8 mouse cellular contexts compared by ENCODE assay signal in genomic region chr16:17201977-17202376, GRCm38 (mm10). TPM values are rescaled to one million over a fixed set of nuclear protein-coding genes. Genes with fewer than 3 reads are reported as not detected.
DNase-seq lines count a peak whose midpoint lies in the region; ATAC-seq and TF ChIP-seq lines count a peak whose summit lies in the region.

No protein-coding gene starts in this region.

- no peak for DNase-seq in gastrocnemius, adult 2 months
- DNase-seq in gastrocnemius, postnatal 36 days: no peak
- DNase-seq in thymus, postnatal 0 days (ENCODE audit: low spot score): peak; percentile 5
- DNase-seq in thymus, postnatal 25 days: no peak
- no peak for DNase-seq in liver, embryonic 13.5 days
- DNase-seq in spleen, adult 12 weeks (ENCODE audit: low spot score): no peak
- no peak for DNase-seq in gastrocnemius, postnatal 4 days (ENCODE audit: low spot score in 2 of 2)
- DNase-seq in urinary bladder, adult 2 months (ENCODE audit: low spot score): no peak

- no peak for ATAC-seq in liver, embryonic 13.5 days (ENCODE audit: low read depth)

- TF ChIP-seq CTCF in gastrocnemius, adult 2 months (IDR thresholded peaks at IDR 0.05): no peak

- H3K4me1 ChIP-seq in liver, embryonic 13.5 days (replicated peaks): peaks cover 31% of the 10 kb centered on the region

- H3K36me3 ChIP-seq in liver, embryonic 13.5 days: peaks cover 7% of the 10 kb centered on the region

- peak overlapping the region; percentile 96; the same call in 1 of the 2 replicates for H3K9ac ChIP-seq in liver, embryonic 13.5 days

- intact Hi-C loops in gastrocnemius, adult 2 months (cut with DNase I): no loop called here
- intact Hi-C loops in gastrocnemius, postnatal 36 days (cut with DNase I): no loop called here

- peak overlapping the region; percentile 99 for H3K4me3 ChIP-seq in gastrocnemius, adult 2 months
- 0 out of 2 replicates have a peak overlapping the region, but pooled peaks have one; percentile 84 for H3K4me3 ChIP-seq in liver, embryonic 13.5 days (replicated peaks)

- H3K4me2 ChIP-seq in liver, embryonic 13.5 days: peak overlapping the region; percentile 89; the same call in 1 of the 2 replicates

- peaks cover 9% of the 10 kb centered on the region; the same call in 1 of the 2 replicates for H3K27me3 ChIP-seq in liver, embryonic 13.5 days

- peak overlapping the region; percentile 95 for H3K27ac ChIP-seq in gastrocnemius, adult 2 months
- no peak overlapping the region for H3K27ac ChIP-seq in liver, embryonic 13.5 days

- H3K9me3 ChIP-seq in liver, embryonic 13.5 days (replicated peaks): no peaks in the 10 kb centered on the region

- 41% methylated on average over 2 of the region's 2 CpGs for WGBS in liver, embryonic 13.5 days (ENCODE audit: insufficient replicate concordance)

RNA-seq across cellular contexts. Expression of gene Ube2l3, which starts 0.5 kb away (rescaled TPM):
- 100 to 1,000 TPM; 143 to 150 TPM for total RNA-seq in gastrocnemius, adult 2 months (2021)
- total RNA-seq in gastrocnemius, postnatal 36 days (2021): 100 to 1,000 TPM; 130 to 135 TPM
- polyA plus RNA-seq in thymus, postnatal 0 days (2015; fragmentation: Nextera tagmentation; extraction: Ambion mirVana): 420 and 454 TPM in 2 replicates
- polyA plus RNA-seq in liver, embryonic 13.5 days (2015; fragmentation: Nextera tagmentation; extraction: Ambion mirVana): 247 and 282 TPM in 2 replicates
- total RNA-seq in gastrocnemius, postnatal 4 days (2021): 100 to 1,000 TPM; 166 to 178 TPM
- 105 and 111 TPM in 2 replicates for polyA plus RNA-seq in urinary bladder, adult 2 months (2012; rRNA removed)

RNA-seq across cellular contexts. Expression of gene Rimbp3, which starts 6.4 kb away (rescaled TPM):
- under 1 TPM in 1 of 2 experiments, not detected in 1; 0.05 TPM for total RNA-seq in gastrocnemius, adult 2 months (2021)
- not detected for total RNA-seq in gastrocnemius, postnatal 36 days (2021)
- 0.30 and 0.48 TPM in 2 replicates for polyA plus RNA-seq in thymus, postnatal 0 days (2015; fragmentation: Nextera tagmentation; extraction: Ambion mirVana)
- polyA plus RNA-seq in liver, embryonic 13.5 days (2015; fragmentation: Nextera tagmentation; extraction: Ambion mirVana): 0.12 and 0.14 TPM in 2 replicates
- under 1 TPM; 0.22 to 0.29 TPM for total RNA-seq in gastrocnemius, postnatal 4 days (2021)
- polyA plus RNA-seq in urinary bladder, adult 2 months (2012; rRNA removed): 0.26 and 0.37 TPM in 2 replicates

RNA-seq across cellular contexts. Expression of gene Hic2, which starts 31.4 kb away (rescaled TPM):
- total RNA-seq in gastrocnemius, adult 2 months (2021): 1 to 10 TPM; 1.1 to 1.8 TPM
- 1 to 10 TPM; 1.1 to 1.3 TPM for total RNA-seq in gastrocnemius, postnatal 36 days (2021)
- 1.5 and 2.2 TPM in 2 replicates for polyA plus RNA-seq in thymus, postnatal 0 days (2015; fragmentation: Nextera tagmentation; extraction: Ambion mirVana)
- 2.9 and 3.2 TPM in 2 replicates for polyA plus RNA-seq in liver, embryonic 13.5 days (2015; fragmentation: Nextera tagmentation; extraction: Ambion mirVana)
- 1 to 10 TPM; 2.7 to 3.9 TPM for total RNA-seq in gastrocnemius, postnatal 4 days (2021)
- polyA plus RNA-seq in urinary bladder, adult 2 months (2012; rRNA removed): 3.5 and 4.7 TPM in 2 replicates

RNA-seq across cellular contexts. Expression of gene Ccdc116, which starts 54.9 kb away (rescaled TPM):
- under 1 TPM in 1 of 2 experiments, not detected in 1; 0.11 TPM for total RNA-seq in gastrocnemius, adult 2 months (2021)
- total RNA-seq in gastrocnemius, postnatal 36 days (2021): under 1 TPM in 1 of 2 experiments, not detected in 1; 0.26 TPM
- 0.73 and 1.3 TPM in 2 replicates for polyA plus RNA-seq in thymus, postnatal 0 days (2015; fragmentation: Nextera tagmentation; extraction: Ambion mirVana)
- polyA plus RNA-seq in liver, embryonic 13.5 days (2015; fragmentation: Nextera tagmentation; extraction: Ambion mirVana): 0.62 and 0.81 TPM in 2 replicates
- total RNA-seq in gastrocnemius, postnatal 4 days (2021): 1 to 10 TPM in 1 of 2 experiments, under 1 TPM in 1; 0.26 to 1.6 TPM
- 4.9 and 5.5 TPM in 2 replicates for polyA plus RNA-seq in urinary bladder, adult 2 months (2012; rRNA removed)

RNA-seq across cellular contexts. Expression of gene Ydjc, which starts 57.6 kb away (rescaled TPM):
- total RNA-seq in gastrocnemius, adult 2 months (2021): under 1 TPM in 1 of 2 experiments, not detected in 1; 0.31 TPM
- total RNA-seq in gastrocnemius, postnatal 36 days (2021): under 1 TPM in 1 of 2 experiments, not detected in 1; 0.20 TPM
- 17.2 and 18.7 TPM in 2 replicates for polyA plus RNA-seq in thymus, postnatal 0 days (2015; fragmentation: Nextera tagmentation; extraction: Ambion mirVana)
- 15.7 and 15.8 TPM in 2 replicates for polyA plus RNA-seq in liver, embryonic 13.5 days (2015; fragmentation: Nextera tagmentation; extraction: Ambion mirVana)
- total RNA-seq in gastrocnemius, postnatal 4 days (2021): 1 to 10 TPM in 1 of 2 experiments, under 1 TPM in 1; 0.61 to 1.1 TPM
- polyA plus RNA-seq in urinary bladder, adult 2 months (2012; rRNA removed): 8.3 and 11.9 TPM in 2 replicates
